Mouse (Mus musculus) myocyte (in vitro differentiated cells): ENCODE data around the gene Slc39a11.

Source experiments
- MAX ChIP-seq: IDR thresholded peaks from one replicate; pipeline ENCODE4 v1.6.1; 2011; ENCODE audit warnings: low read depth, mild to moderate bottlenecking, control low read depth
- MYOD1 ChIP-seq, 3 experiments: IDR thresholded peaks; one replicate each; pipeline ENCODE4 v1.6.1; 2011; ENCODE audit warnings: control low read depth in 2 of 3, low read depth in 2 of 3, mild to moderate bottlenecking in 2 of 3, moderate library complexity in 1 of 3; ENCODE audit not compliant: insufficient read length in 2 of 3, control insufficient read depth in 1 of 3
- POLR2A ChIP-seq: IDR thresholded peaks from one replicate; pipeline ENCODE4 v1.6.1; 2011; ENCODE audit warnings: low read depth, mild to moderate bottlenecking, control low read depth, moderate library complexity; ENCODE audit not compliant: insufficient read length
- POLR2AphosphoS2 ChIP-seq: IDR thresholded peaks from one replicate; pipeline ENCODE4 v1.6.1; 2011; ENCODE audit warnings: low read depth, control low read depth; ENCODE audit not compliant: insufficient read length
- REST ChIP-seq: IDR thresholded peaks from one replicate; pipeline ENCODE4 v1.6.1; 2011; ENCODE audit warnings: mild to moderate bottlenecking, control low read depth, moderate library complexity; ENCODE audit not compliant: insufficient read depth, insufficient read length

DNA sequence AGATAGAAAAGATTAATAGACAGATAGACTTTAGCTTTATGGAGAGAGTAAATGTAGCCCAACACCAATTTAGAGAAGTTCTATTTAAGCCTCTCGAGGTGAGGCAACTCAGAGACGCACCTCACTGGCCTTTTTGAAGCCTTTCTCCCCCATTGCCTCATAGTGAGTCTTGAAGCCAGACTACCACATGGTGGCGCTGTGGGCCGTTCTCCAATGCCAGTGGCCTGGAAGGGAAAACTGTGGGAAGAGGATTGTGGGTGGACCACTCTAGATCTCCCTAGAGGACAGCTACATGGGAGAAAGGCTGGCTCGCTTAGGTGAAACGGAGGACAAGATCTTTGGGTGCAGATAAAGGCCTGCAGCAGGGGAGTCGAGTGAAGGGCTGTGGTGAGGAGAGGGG is 353.7 kb downstream of the Slc39a11 start:
- TF ChIP-seq REST, result no peak
- no peak for TF ChIP-seq POLR2AphosphoS2
- TF ChIP-seq MAX, result no peak
- TF ChIP-seq MYOD1 (IDR thresholded peaks at IDR 0.05; ENCODE audit: control insufficient read depth in 1 of 3, insufficient read length in 2 of 3, low read depth in 2 of 3), result no peak
- TF ChIP-seq POLR2A, result no peak
